Mouse (Mus musculus) cerebellum, adult 11-12 months (tissue): ENCODE measurements around the gene Hspa5.
"Not testable (repeated sequence)": the region's sequence is repeated elsewhere in the genome, so short reads cannot be mapped to it uniquely, and the experiment has no call there.

Experiments
- DNase-seq: peaks from one replicate; pipeline ENCODE4 v3.0.0; 2022

Gene Hspa5

GRCm38 (mm10) chr2:34772252-34773235 is 774 bp downstream of the Hspa5 start:
- DNase-seq: peak; percentile 63

GRCm38 (mm10) chr2:34773673-34774072 is 1.9 kb downstream of the Hspa5 start:
- DNase-seq: no peak

GRCm38 (mm10) chr2:34774493-34774892 is 2.7 kb downstream of the Hspa5 start:
- DNase-seq: no peak

GRCm38 (mm10) chr2:34777237-34777868 is 5.6 kb downstream of the Hspa5 start:
- no peak for DNase-seq

- DNase-seq: no peak
Measured at GRCm38 (mm10) chr2:34783064-34784020, 11.6 kb downstream of the Hspa5 start.

- DNase-seq: no peak
Measured at GRCm38 (mm10) chr2:34784085-34784484, 12.3 kb downstream of the Hspa5 start.

GRCm38 (mm10) chr2:34790282-34790681 is 18.5 kb downstream of the Hspa5 start:
- DNase-seq: no peak

GRCm38 (mm10) chr2:34792543-34792942 is 20.8 kb downstream of the Hspa5 start:
- DNase-seq: not testable (repeated sequence)

- DNase-seq: no peak
Measured at GRCm38 (mm10) chr2:34794511-34794910, 22.7 kb downstream of the Hspa5 start.

GRCm38 (mm10) chr2:34795426-34795825 is 23.7 kb downstream of the Hspa5 start:
- no peak for DNase-seq

GRCm38 (mm10) chr2:34799357-34800256 is 27.8 kb downstream of the Hspa5 start, which contains the start of gene Rabepk:
Rabepk (minus strand) TSS chr2:34799912.
- DNase-seq: peak; percentile 87

- no peak for DNase-seq
Measured at GRCm38 (mm10) chr2:34800371-34800770, 28.6 kb downstream of the Hspa5 start.

GRCm38 (mm10) chr2:34801516-34802482 is 30.0 kb downstream of the Hspa5 start:
- DNase-seq: peak; percentile 98

GRCm38 (mm10) chr2:34802565-34803245 is 30.9 kb downstream of the Hspa5 start:
- DNase-seq: not testable (repeated sequence)

GRCm38 (mm10) chr2:34803746-34804145 is 32.0 kb downstream of the Hspa5 start:
- peak; percentile 32 for DNase-seq

GRCm38 (mm10) chr2:34804172-34804571 is 32.4 kb downstream of the Hspa5 start:
- DNase-seq: no peak

- no peak for DNase-seq
Measured at GRCm38 (mm10) chr2:34804815-34805214, 33.0 kb downstream of the Hspa5 start.

- DNase-seq: no peak
Measured at GRCm38 (mm10) chr2:34805364-34805950, 33.7 kb downstream of the Hspa5 start.

GRCm38 (mm10) chr2:34808057-34808456 is 36.3 kb downstream of the Hspa5 start:
- DNase-seq: no peak
